Mouse (Mus musculus) heart, embryonic 12.5 days (tissue): Measurements from ENCODE around the gene 1700069L16Rik. TPM values are rescaled to one million over a fixed set of nuclear protein-coding genes. Genes with fewer than 3 reads are reported as not detected.

Experiments used
- polyA plus RNA-seq: library from polyadenylated mRNA; unstranded; fragments of >200 nt; fragmentation: Nextera tagmentation; extraction: Ambion mirVana; gene quantifications from 2 replicates; pipeline ENCODE4 v1.2.1, GENCODE M21; 2016

1700069L16Rik gene
- polyA plus RNA-seq, 1 experiment from 2014 or later, result not detected

Other genes starting within 250 kb of the 1700069L16Rik start
- 5.4 TPM in 2 replicates for gene Wscd2, start 234.4 kb downstream of the 1700069L16Rik start, polyA plus RNA-seq
- gene Cmklr1, start 74.3 kb downstream of the 1700069L16Rik start, polyA plus RNA-seq, result 1.4 and 1.8 TPM in 2 replicates
- gene Ficd, start 11.0 kb upstream of the 1700069L16Rik start, polyA plus RNA-seq, result 6.1 and 6.9 TPM in 2 replicates
- gene Sart3, start 47.7 kb upstream of the 1700069L16Rik start, polyA plus RNA-seq, result 44.4 and 50.1 TPM in 2 replicates
- 111 and 112 TPM in 2 replicates for gene Iscu, start 48.0 kb upstream of the 1700069L16Rik start, polyA plus RNA-seq
- gene Tmem119, start 75.7 kb upstream of the 1700069L16Rik start, polyA plus RNA-seq, result 13.0 and 13.4 TPM in 2 replicates
- gene Selplg, start 107.9 kb upstream of the 1700069L16Rik start, polyA plus RNA-seq, result 0.51 and 0.72 TPM in 2 replicates
- gene Coro1c, start 184.0 kb upstream of the 1700069L16Rik start, polyA plus RNA-seq, result 137 and 141 TPM in 2 replicates